Mouse (Mus musculus): ENCODE data around the gene Serpina3m.
"Not testable (repeated sequence)": the region's sequence is repeated elsewhere in the genome, so short reads cannot be mapped to it uniquely, and the experiment has no call there.

Gene Serpina3m

GRCm38 (mm10) chr12:104338226-104338625 lies at the start of gene Serpina3m, which contains the start of gene Serpina3k:
Gene Serpina3m (plus strand): TSS chr12:104338486.
Gene Serpina3k (plus strand): TSS chr12:104338486.
- not testable (repeated sequence) for DNase-seq (ENCODE audit: low read depth in 2 of 2, low spot score in 2 of 2)

GRCm38 (mm10) chr12:104289872-104290271 lies 48.4 kb upstream of the Serpina3m start:
- no peak for DNase-seq (ENCODE audit: low read depth in 2 of 2, low spot score in 2 of 2)

- no peak for DNase-seq (ENCODE audit: low read depth in 2 of 2, low spot score in 2 of 2)
Measured at GRCm38 (mm10) chr12:104293963-104294362, 44.3 kb upstream of the Serpina3m start.

- no peak for DNase-seq (ENCODE audit: low read depth in 2 of 2, low spot score in 2 of 2)
Measured at GRCm38 (mm10) chr12:104298049-104298448, 40.2 kb upstream of the Serpina3m start.

GRCm38 (mm10) chr12:104305991-104306390 lies 32.3 kb upstream of the Serpina3m start:
- DNase-seq (ENCODE audit: low read depth in 2 of 2, low spot score in 2 of 2), result no peak

- no peak for DNase-seq (ENCODE audit: low read depth in 2 of 2, low spot score in 2 of 2)
Measured at GRCm38 (mm10) chr12:104314253-104314652, 24.0 kb upstream of the Serpina3m start, which contains the start of gene Serpina3j. Gene Serpina3j (plus strand): TSS chr12:104314553.

GRCm38 (mm10) chr12:104322454-104322853 lies 15.8 kb upstream of the Serpina3m start:
- no peak for DNase-seq (ENCODE audit: low read depth in 2 of 2, low spot score in 2 of 2)

GRCm38 (mm10) chr12:104331701-104332100 lies 6.6 kb upstream of the Serpina3m start:
- no peak for DNase-seq (ENCODE audit: low read depth in 2 of 2, low spot score in 2 of 2)

GRCm38 (mm10) chr12:104336873-104337272 lies 1.4 kb upstream of the Serpina3m start:
- DNase-seq (ENCODE audit: low read depth in 2 of 2, low spot score in 2 of 2), result not testable (repeated sequence)

- DNase-seq (ENCODE audit: low read depth in 2 of 2, low spot score in 2 of 2), result no peak
Measured at GRCm38 (mm10) chr12:104338705-104339104, 419 bp downstream of the Serpina3m start.

GRCm38 (mm10) chr12:104342489-104342888 lies 4.2 kb downstream of the Serpina3m start:
- not testable (repeated sequence) for DNase-seq (ENCODE audit: low read depth in 2 of 2, low spot score in 2 of 2)

GRCm38 (mm10) chr12:104345181-104345580 lies 6.9 kb downstream of the Serpina3m start:
- no peak for DNase-seq (ENCODE audit: low read depth in 2 of 2, low spot score in 2 of 2)

GRCm38 (mm10) chr12:104345707-104346106 lies 7.4 kb downstream of the Serpina3m start:
- DNase-seq (ENCODE audit: low read depth in 2 of 2, low spot score in 2 of 2), result no peak

GRCm38 (mm10) chr12:104347091-104347490 lies 8.8 kb downstream of the Serpina3m start:
- no peak for DNase-seq (ENCODE audit: low read depth in 2 of 2, low spot score in 2 of 2)

- DNase-seq (ENCODE audit: low read depth in 2 of 2, low spot score in 2 of 2), result not testable (repeated sequence)
Measured at GRCm38 (mm10) chr12:104351812-104352211, 13.5 kb downstream of the Serpina3m start.

- no peak for DNase-seq (ENCODE audit: low read depth in 2 of 2, low spot score in 2 of 2)
Measured at GRCm38 (mm10) chr12:104356006-104356405, 17.7 kb downstream of the Serpina3m start.

GRCm38 (mm10) chr12:104369986-104370385 lies 31.7 kb downstream of the Serpina3m start:
- DNase-seq (ENCODE audit: low read depth in 2 of 2, low spot score in 2 of 2), result no peak

GRCm38 (mm10) chr12:104377179-104377578 lies 38.9 kb downstream of the Serpina3m start:
- DNase-seq (ENCODE audit: low read depth in 2 of 2, low spot score in 2 of 2), result not testable (repeated sequence)

GRCm38 (mm10) chr12:104378351-104378750 lies 40.1 kb downstream of the Serpina3m start:
- DNase-seq (ENCODE audit: low read depth in 2 of 2, low spot score in 2 of 2), result not testable (repeated sequence)

GRCm38 (mm10) chr12:104378815-104379214 lies 40.5 kb downstream of the Serpina3m start:
- not testable (repeated sequence) for DNase-seq (ENCODE audit: low read depth in 2 of 2, low spot score in 2 of 2)

- no peak for DNase-seq (ENCODE audit: low read depth in 2 of 2, low spot score in 2 of 2)
Measured at GRCm38 (mm10) chr12:104379856-104380255, 41.6 kb downstream of the Serpina3m start.

- DNase-seq (ENCODE audit: low read depth in 2 of 2, low spot score in 2 of 2), result not testable (repeated sequence)
Measured at GRCm38 (mm10) chr12:104381071-104381604, 42.9 kb downstream of the Serpina3m start.

GRCm38 (mm10) chr12:104385987-104386386 lies 47.7 kb downstream of the Serpina3m start:
- DNase-seq (ENCODE audit: low read depth in 2 of 2, low spot score in 2 of 2), result not testable (repeated sequence)
